20 mouse cellular contexts compared by ENCODE assay signal in genomic region chr2:52495097-52495694, GRCm38 (mm10).
DNase-seq lines count a peak whose midpoint lies in the region; ATAC-seq lines count a peak whose summit lies in the region.
"Had no signal": no experiment of that assay in that cellular context is flagged by ENCODE, and none has a peak within 500 bp of the region (broad histone marks: within the 10 kb centered on the region; RNA-seq: fewer than 3 reads in every experiment).

No protein-coding gene starts in this region.

- peaks cover 11% of the 10 kb centered on the region for H3K4me1 ChIP-seq in embryonic facial prominence, embryonic 14.5 days (ENCODE audit: control insufficient read depth, insufficient read depth, low read length)
- H3K4me1 ChIP-seq in embryonic facial prominence, embryonic 10.5 days, result peaks cover 1% of the 10 kb centered on the region; the same call in 1 of the 2 replicates
- H3K4me1 ChIP-seq in hindbrain, embryonic 16.5 days (ENCODE audit: control insufficient read depth, insufficient read depth, low read depth, low read length), result peaks cover 10% of the 10 kb centered on the region
- H3K4me1 ChIP-seq in hindbrain, embryonic 12.5 days, result no peaks in the 10 kb centered on the region
- H3K4me1 ChIP-seq: intestine, embryonic 15.5 days had no signal

- no peak for ATAC-seq in embryonic facial prominence, embryonic 14.5 days (ENCODE audit: low read depth)
- ATAC-seq in hindbrain, embryonic 16.5 days, result peak; percentile 56
- ATAC-seq in hindbrain, embryonic 12.5 days (ENCODE audit: low FRiP score), result no peak
- ATAC-seq: CD4-positive, CD25-positive, alpha-beta regulatory T cell, adult 4 months; intestine, embryonic 15.5 days; Patski had no signal

- no peak overlapping the region for H3K27ac ChIP-seq in embryonic facial prominence, embryonic 14.5 days (replicated peaks; ENCODE audit: low read depth, low read length)
- no peak overlapping the region for H3K27ac ChIP-seq in embryonic facial prominence, embryonic 10.5 days (replicated peaks)
- H3K27ac ChIP-seq in hindbrain, embryonic 16.5 days (ENCODE audit: low read depth, low read length), result no peak overlapping the region
- no peak overlapping the region for H3K27ac ChIP-seq in hindbrain, embryonic 12.5 days
- H3K27ac ChIP-seq: intestine, embryonic 15.5 days; kidney, embryonic 15.5 days had no signal

- H3K4me3 ChIP-seq in embryonic facial prominence, embryonic 14.5 days (ENCODE audit: low read depth, low read length), result no peak overlapping the region
- no peak overlapping the region for H3K4me3 ChIP-seq in embryonic facial prominence, embryonic 10.5 days
- H3K4me3 ChIP-seq in hindbrain, embryonic 16.5 days (ENCODE audit: low read length), result no peak overlapping the region
- no peak overlapping the region for H3K4me3 ChIP-seq in hindbrain, embryonic 12.5 days
- H3K4me3 ChIP-seq: intestine, embryonic 15.5 days; kidney, embryonic 15.5 days; megakaryocyte, embryonic 14.5 days had no signal

- no peak overlapping the region for H3K9ac ChIP-seq in embryonic facial prominence, embryonic 14.5 days (ENCODE audit: low read depth, low read length)
- no peak overlapping the region for H3K9ac ChIP-seq in hindbrain, embryonic 16.5 days (ENCODE audit: low read depth, low read length)
- H3K9ac ChIP-seq in hindbrain, embryonic 12.5 days, result no peak overlapping the region
- H3K9ac ChIP-seq: intestine, embryonic 15.5 days; kidney, embryonic 15.5 days had no signal

- no peak overlapping the region for H3K4me2 ChIP-seq in embryonic facial prominence, embryonic 14.5 days (ENCODE audit: low read depth, low read length)
- H3K4me2 ChIP-seq in hindbrain, embryonic 16.5 days (ENCODE audit: low read length), result no peak overlapping the region
- no peak overlapping the region for H3K4me2 ChIP-seq in hindbrain, embryonic 12.5 days (replicated peaks)
- H3K4me2 ChIP-seq: intestine, embryonic 15.5 days; liver, embryonic 11.5 days had no signal

- WGBS in embryonic facial prominence, embryonic 14.5 days, result 69% methylated on average over 11 of the region's 11 CpGs
- WGBS in embryonic facial prominence, embryonic 10.5 days, result 89% methylated on average over 11 of the region's 11 CpGs
- WGBS in hindbrain, embryonic 16.5 days, result 66% methylated on average over 11 of the region's 11 CpGs
- 83% methylated on average over 11 of the region's 11 CpGs for WGBS in hindbrain, embryonic 12.5 days

- H3K36me3 ChIP-seq in embryonic facial prominence, embryonic 14.5 days (ENCODE audit: control insufficient read depth, insufficient read depth, low read length), result no peaks in the 10 kb centered on the region
- H3K36me3 ChIP-seq in embryonic facial prominence, embryonic 10.5 days (replicated peaks), result no peaks in the 10 kb centered on the region
- no peaks in the 10 kb centered on the region for H3K36me3 ChIP-seq in hindbrain, embryonic 16.5 days (ENCODE audit: control insufficient read depth, insufficient read depth, low read length)
- H3K36me3 ChIP-seq in hindbrain, embryonic 12.5 days, result no peaks in the 10 kb centered on the region
- H3K36me3 ChIP-seq: intestine, embryonic 15.5 days; kidney, embryonic 15.5 days had no signal

- no peaks in the 10 kb centered on the region; the same call in 1 of the 2 replicates for H3K27me3 ChIP-seq in embryonic facial prominence, embryonic 14.5 days (replicated peaks; ENCODE audit: control insufficient read depth, insufficient read depth, low read length)
- H3K27me3 ChIP-seq in embryonic facial prominence, embryonic 10.5 days (replicated peaks; ENCODE audit: low read depth, poor library complexity, severe bottlenecking), result no peaks in the 10 kb centered on the region; the same call in 1 of the 2 replicates
- no peaks in the 10 kb centered on the region for H3K27me3 ChIP-seq in hindbrain, embryonic 16.5 days (replicated peaks; ENCODE audit: control insufficient read depth, insufficient read depth, low read length)
- H3K27me3 ChIP-seq in hindbrain, embryonic 12.5 days, result no peaks in the 10 kb centered on the region
- H3K27me3 ChIP-seq: intestine, embryonic 15.5 days; kidney, embryonic 15.5 days; Patski had no signal

- DNase-seq in embryonic facial prominence, embryonic 14.5 days (ENCODE audit: low spot score), result peak; percentile 33
- no peak for DNase-seq in embryonic facial prominence, embryonic 10.5 days (ENCODE audit: low spot score)
- DNase-seq in retina, postnatal 1 day, result peak; percentile 48
- no peak for DNase-seq in retina, embryonic 14.5 days (ENCODE audit: low spot score)
- no peak for DNase-seq in urinary bladder, postnatal 36 days (ENCODE audit: low spot score in 2 of 2)
- DNase-seq: adrenal gland, postnatal 14 days; cerebellum, adult 18-20 months; gastrocnemius, postnatal 25 days; kidney, postnatal 4 days; layer of hippocampus, adult 9-11 months; lung, adult 18-20 months; lung, postnatal 14 days had no signal

- no peaks in the 10 kb centered on the region for H3K9me3 ChIP-seq in embryonic facial prominence, embryonic 14.5 days (ENCODE audit: control insufficient read depth, low read length)
- no peaks in the 10 kb centered on the region for H3K9me3 ChIP-seq in embryonic facial prominence, embryonic 10.5 days
- H3K9me3 ChIP-seq in hindbrain, embryonic 16.5 days (ENCODE audit: control insufficient read depth, low read length), result no peaks in the 10 kb centered on the region
- H3K9me3 ChIP-seq in hindbrain, embryonic 12.5 days (replicated peaks), result no peaks in the 10 kb centered on the region
- H3K9me3 ChIP-seq: intestine, embryonic 15.5 days; kidney, embryonic 15.5 days; megakaryocyte, embryonic 14.5 days had no signal

Comparison
In these comparisons a context has a peak if more than half of its experiments do, and no peak if none do; other contexts are left out.
1. DNase-seq: peak in embryonic facial prominence, embryonic 14.5 days (single experiment) and retina, postnatal 1 day (single experiment); none in embryonic facial prominence, embryonic 10.5 days (single experiment), retina, embryonic 14.5 days (single experiment) and urinary bladder, postnatal 36 days (0 of 2).